Mouse (Mus musculus) lung, embryonic 16.5 days (tissue): ENCODE measurements at regions not wholly inside any gene's neighbourhood (a gene's known extent, or its start where the extent isn't known, plus 50 kb on each side); places are given as distances from the start of the nearest gene placed in this dataset.

Experiments
- ATAC-seq: fragments of 200-750 bp; cut with Nextera tagmentation; 2 replicates; pipeline ENCODE4 v1.8.0; 2017; ENCODE audit warnings: low read depth, mild to moderate bottlenecking, moderate library complexity
- H3K27ac ChIP-seq: fragments of 300-500 bp; sonication (generic); 2 replicates; pipeline ENCODE4 v1.5.1; 2014; ENCODE audit warnings: mild to moderate bottlenecking, control low read depth, low read length
- H3K27me3 ChIP-seq: fragments of 300-500 bp; sonication (generic); 2 replicates; pipeline ENCODE4 v1.6.1; 2014; ENCODE audit warnings: low read depth, low read length, mixed read lengths; ENCODE audit not compliant: control insufficient read depth, insufficient read depth
- H3K36me3 ChIP-seq: fragments of 300-500 bp; sonication (generic); 2 replicates; pipeline ENCODE4 v1.6.1; 2014; ENCODE audit warnings: low read length; ENCODE audit not compliant: control insufficient read depth, insufficient read depth
- H3K4me1 ChIP-seq: fragments of 300-500 bp; sonication (generic); replicated peaks from 2 replicates; pipeline ENCODE4 v1.6.1; 2014; ENCODE audit warnings: low read length, mixed read lengths; ENCODE audit not compliant: control insufficient read depth, insufficient read depth
- H3K4me2 ChIP-seq: fragments of 300-500 bp; sonication (generic); 2 replicates; pipeline ENCODE4 v1.6.1; 2014; ENCODE audit warnings: low read depth, low read length, control low read depth
- H3K4me3 ChIP-seq: fragments of 300-500 bp; sonication (generic); 2 replicates; pipeline ENCODE4 v1.5.1; 2014; ENCODE audit warnings: mild to moderate bottlenecking, low read length, control low read depth
- H3K9ac ChIP-seq: fragments of 300-500 bp; sonication (generic); 2 replicates; pipeline ENCODE4 v1.6.1; 2014; ENCODE audit warnings: low read length, control low read depth
- H3K9me3 ChIP-seq: fragments of 300-500 bp; sonication (generic); 2 replicates; pipeline ENCODE4 v1.6.1; 2016; ENCODE audit warnings: low read length; ENCODE audit not compliant: control insufficient read depth
- WGBS: fragments of 180-500 bp; shearing (Covaris S2); extraction: QIAGEN DNeasy Blood & Tissue Kit; methylation state at CpG from one replicate; pipeline ENCODE4 v1.1.7; 2014; 5-methylcytosine and 5-hydroxymethylcytosine counted together

- 83% methylated on average over 2 of the region's 2 CpGs for WGBS
- no peak for ATAC-seq
- Histone ChIP-seq H3K4me3 (no peak overlapping the region), H3K27ac (no peak overlapping the region), H3K27me3 (no peaks in the 10 kb centered on the region), H3K9me3 (no peaks in the 10 kb centered on the region), H3K4me2 (no peak overlapping the region), H3K9ac (no peak overlapping the region), H3K4me1 (no peaks in the 10 kb centered on the region), H3K36me3 (no peaks in the 10 kb centered on the region)
Observed at GRCm38 (mm10) chr2:57593558-57593957, 356.1 kb downstream of the Gpd2 start.

GRCm38 (mm10) chr2:57597694-57598358, 360.4 kb downstream of the Gpd2 start:
- Histone ChIP-seq H3K4me1 (no peaks in the 10 kb centered on the region), H3K4me2 (no peak overlapping the region), H3K9me3 (no peaks in the 10 kb centered on the region), H3K9ac (no peak overlapping the region), H3K27ac (no peak overlapping the region), H3K36me3 (no peaks in the 10 kb centered on the region), H3K4me3 (no peak overlapping the region), H3K27me3 (no peaks in the 10 kb centered on the region)
- no peak for ATAC-seq
- WGBS, result 35% methylated on average over 9 of the region's 9 CpGs

GRCm38 (mm10) chr2:57611599-57611998, 374.2 kb downstream of the Gpd2 start:
- Histone ChIP-seq H3K9me3 (no peaks in the 10 kb centered on the region), H3K4me3 (no peak overlapping the region), H3K9ac (no peak overlapping the region)

GRCm38 (mm10) chr2:57613243-57613642, 375.8 kb downstream of the Gpd2 start:
- Histone ChIP-seq H3K9me3 (no peaks in the 10 kb centered on the region), H3K36me3 (no peaks in the 10 kb centered on the region), H3K27me3 (no peaks in the 10 kb centered on the region), H3K27ac (no peak overlapping the region), H3K4me2 (peak overlapping the region; percentile 12; the same call in 1 of the 2 replicates), H3K4me1 (no peaks in the 10 kb centered on the region), H3K9ac (no peak overlapping the region), H3K4me3 (no peak overlapping the region)
- ATAC-seq, result no peak
- 44% methylated on average over 10 of the region's 10 CpGs for WGBS

More at GRCm38 (mm10) chr2:57611599-57611998, 374.2 kb downstream of the Gpd2 start:
- H3K27me3 ChIP-seq, result no peaks in the 10 kb centered on the region
- H3K36me3 ChIP-seq, result no peaks in the 10 kb centered on the region
- no peak overlapping the region for H3K4me2 ChIP-seq
- H3K27ac ChIP-seq, result no peak overlapping the region
- no peaks in the 10 kb centered on the region for H3K4me1 ChIP-seq
- ATAC-seq, result no peak

- Histone ChIP-seq H3K9ac (no peak overlapping the region), H3K4me3 (no peak overlapping the region), H3K27me3 (no peaks in the 10 kb centered on the region), H3K4me1 (no peaks in the 10 kb centered on the region), H3K4me2 (no peak overlapping the region), H3K27ac (no peak overlapping the region), H3K9me3 (no peaks in the 10 kb centered on the region), H3K36me3 (no peaks in the 10 kb centered on the region)
- no peak for ATAC-seq
- 63% methylated on average over 12 of the region's 12 CpGs for WGBS
Observed at GRCm38 (mm10) chr2:57614587-57614991, 377.2 kb downstream of the Gpd2 start.

DNA sequence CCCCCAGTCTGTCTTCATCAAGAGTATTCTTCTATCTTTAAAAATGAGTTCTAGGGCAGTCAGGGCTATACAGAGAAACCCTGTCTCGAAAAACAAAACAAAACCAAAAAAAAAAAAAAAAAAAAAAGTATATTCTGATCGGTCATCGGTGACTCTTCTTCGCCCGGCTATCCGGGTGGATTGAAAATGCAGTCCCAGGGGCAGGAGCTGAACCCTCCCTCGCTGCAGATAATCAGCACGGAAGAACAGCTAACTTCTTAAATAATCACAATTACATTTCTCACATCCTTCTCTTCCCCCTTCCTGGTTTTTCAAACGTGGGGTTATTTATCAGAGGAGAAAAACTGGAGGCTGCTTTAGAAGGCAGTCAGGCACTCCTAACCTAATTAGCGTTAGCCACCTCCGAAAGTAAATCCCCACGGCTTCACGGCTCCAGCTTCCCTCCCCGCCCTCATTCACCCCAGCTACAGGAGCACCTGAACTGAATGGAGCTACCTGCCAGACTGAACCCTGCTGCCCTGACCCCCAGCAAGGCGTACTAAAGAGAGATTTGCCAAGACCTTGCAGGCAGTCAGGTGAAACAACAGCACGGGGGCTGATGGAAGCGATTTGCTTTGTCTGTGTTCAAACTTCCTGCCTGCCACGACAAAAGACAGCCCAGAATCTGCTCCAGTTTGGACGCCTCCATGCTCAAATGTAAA, 379.2 kb downstream of the Gpd2 start:
- H3K9me3 ChIP-seq, result no peaks in the 10 kb centered on the region
- no peak for ATAC-seq
- H3K36me3 ChIP-seq, result no peaks in the 10 kb centered on the region
- no peaks in the 10 kb centered on the region for H3K4me1 ChIP-seq
- H3K27me3 ChIP-seq, result no peaks in the 10 kb centered on the region
- 4% methylated on average over 19 of the region's 19 CpGs for WGBS
- peak overlapping the region; percentile 43 for H3K4me3 ChIP-seq
- H3K9ac ChIP-seq, result 0 out of 2 replicates have a peak overlapping the region, but pooled peaks have one; percentile 47
- H3K4me2 ChIP-seq, result peak overlapping the region; percentile 59
- H3K27ac ChIP-seq, result no peak overlapping the region

DNA sequence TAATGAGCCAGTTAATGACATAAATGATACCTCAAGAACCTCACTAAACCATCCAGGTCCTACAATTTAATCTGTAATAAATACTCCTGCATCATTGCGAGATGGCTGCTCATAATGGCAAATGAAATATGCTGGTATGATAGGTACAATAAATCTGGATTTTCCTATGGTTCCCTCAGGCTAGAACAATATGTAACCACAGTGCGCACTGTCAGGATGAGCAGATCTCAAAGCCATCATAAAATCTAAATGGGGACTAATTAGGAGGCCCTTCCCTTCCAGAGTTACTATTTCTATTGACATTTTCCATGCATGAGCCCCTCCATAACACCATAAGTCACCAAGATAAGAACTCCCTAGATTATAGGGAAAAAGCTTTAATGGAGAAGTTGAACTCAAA, 379.8 kb downstream of the Gpd2 start:
- Histone ChIP-seq H3K4me2 (no peak overlapping the region), H3K9ac (no peak overlapping the region), H3K9me3 (no peaks in the 10 kb centered on the region), H3K27me3 (no peaks in the 10 kb centered on the region), H3K4me3 (no peak overlapping the region), H3K27ac (no peak overlapping the region), H3K4me1 (no peaks in the 10 kb centered on the region), H3K36me3 (no peaks in the 10 kb centered on the region)
- no peak for ATAC-seq
- 87% methylated on average over 2 of the region's 2 CpGs for WGBS

DNA sequence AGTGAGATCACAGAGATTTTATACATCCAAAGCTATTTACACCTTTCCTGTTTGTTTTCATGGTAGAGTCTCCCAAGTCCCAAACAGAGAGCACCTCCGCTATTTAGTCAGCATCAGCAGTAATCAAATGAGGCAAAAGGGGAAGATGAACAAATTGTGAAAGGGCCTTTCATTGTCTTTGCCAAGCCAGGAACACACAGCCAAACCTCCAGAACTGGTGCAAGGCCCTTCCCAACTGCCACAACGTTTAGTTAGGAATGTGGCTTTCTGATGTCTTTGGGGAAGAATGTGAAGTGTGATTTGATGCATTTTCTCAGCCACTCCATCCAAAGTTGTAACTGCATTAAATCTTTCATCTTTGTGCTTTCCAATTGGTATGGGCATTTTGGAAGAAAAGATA, 353.6 kb upstream of the Galnt5 start:
- H3K36me3 ChIP-seq, result no peaks in the 10 kb centered on the region
- no peaks in the 10 kb centered on the region for H3K9me3 ChIP-seq
- H3K4me2 ChIP-seq, result no peak overlapping the region
- no peaks in the 10 kb centered on the region for H3K4me1 ChIP-seq
- no peak overlapping the region for H3K27ac ChIP-seq
- no peaks in the 10 kb centered on the region for H3K27me3 ChIP-seq
- 48% methylated on average over 2 of the region's 2 CpGs for WGBS
- no peak overlapping the region for H3K9ac ChIP-seq
- H3K4me3 ChIP-seq, result no peak overlapping the region
- no peak for ATAC-seq

DNA sequence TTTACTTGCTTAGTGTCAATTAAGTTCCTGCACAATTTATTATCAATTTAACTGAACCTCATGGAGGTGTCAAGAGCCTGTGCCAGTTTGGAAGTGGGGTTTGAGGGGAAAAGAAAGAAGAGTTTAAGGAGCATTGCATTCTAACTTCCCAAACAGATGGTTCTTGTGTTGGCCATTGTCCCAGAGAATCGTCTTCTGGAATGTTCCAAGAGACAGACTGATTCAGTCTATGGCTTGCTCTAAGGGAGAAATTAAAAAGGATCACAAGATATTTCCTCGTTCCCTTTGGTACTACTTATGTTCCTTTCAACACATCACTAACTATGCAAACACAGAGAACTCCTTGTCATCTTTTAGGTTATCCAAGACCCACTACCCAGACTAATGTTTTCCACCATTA, 353.1 kb upstream of the Galnt5 start:
- ATAC-seq, result no peak
- no peaks in the 10 kb centered on the region for H3K4me1 ChIP-seq
- H3K36me3 ChIP-seq, result no peaks in the 10 kb centered on the region
- no peak overlapping the region for H3K9ac ChIP-seq
- 51% methylated on average over 2 of the region's 2 CpGs for WGBS
- H3K9me3 ChIP-seq, result no peaks in the 10 kb centered on the region
- H3K27ac ChIP-seq, result no peak overlapping the region
- no peak overlapping the region for H3K4me2 ChIP-seq
- no peaks in the 10 kb centered on the region for H3K27me3 ChIP-seq
- no peak overlapping the region for H3K4me3 ChIP-seq
